12 mouse cellular contexts compared by ENCODE assay signal in the genomic region with DNA sequence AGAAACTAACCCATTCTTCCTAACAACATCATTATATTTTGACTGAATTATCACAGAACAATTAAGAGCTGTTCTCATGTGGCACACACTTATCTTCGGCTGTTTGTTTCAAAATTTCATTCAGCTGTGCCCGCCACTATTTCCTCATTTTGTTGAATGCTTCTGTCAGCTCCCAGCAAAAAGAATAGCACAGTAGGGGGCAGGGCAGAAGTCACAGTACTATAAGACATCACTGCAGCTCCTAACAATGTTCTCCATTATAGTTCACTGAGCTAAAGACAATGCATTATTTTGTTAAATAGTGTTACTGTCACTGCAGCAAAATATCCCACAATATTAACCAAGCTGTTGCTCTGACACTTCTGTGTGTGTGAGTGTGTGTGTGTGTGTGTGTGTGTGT.
DNase-seq lines count a peak whose midpoint lies in the region; ATAC-seq lines count a peak whose summit lies in the region.
"Had no signal": no experiment of that assay in that cellular context is flagged by ENCODE, and none has a peak within 500 bp of the region (broad histone marks: within the 10 kb centered on the region; RNA-seq: fewer than 3 reads in every experiment).

No protein-coding gene starts in this region.

- H3K9me3 ChIP-seq in hindbrain, embryonic 10.5 days: no peaks in the 10 kb centered on the region
- H3K9me3 ChIP-seq in hindbrain, embryonic 13.5 days: no peaks in the 10 kb centered on the region
- H3K9me3 ChIP-seq in midbrain, embryonic 14.5 days (ENCODE audit: control insufficient read depth, low read length): no peaks in the 10 kb centered on the region
- H3K9me3 ChIP-seq: heart, embryonic 13.5 days had no signal

- DNase-seq in hindbrain, embryonic 10.5 days (ENCODE audit: low spot score): peak; percentile 18
- DNase-seq in Muller cell, postnatal 12 days (ENCODE audit: inconsistent ontology term): peak; percentile 20
- peak; percentile 45 for DNase-seq in embryo, embryonic 11 days
- peak; percentile 66 for DNase-seq in midbrain, embryonic 14.5 days
- no peak for DNase-seq in kidney, postnatal 14 days
- no peak for DNase-seq in kidney, postnatal 25 days
- DNase-seq: adrenal gland, adult 8-10 months; gastrocnemius, postnatal 14 days; lung, adult 2 months had no signal

- no peaks in the 10 kb centered on the region for H3K36me3 ChIP-seq in hindbrain, embryonic 10.5 days
- no peaks in the 10 kb centered on the region for H3K36me3 ChIP-seq in hindbrain, embryonic 13.5 days
- H3K36me3 ChIP-seq in midbrain, embryonic 14.5 days (ENCODE audit: control insufficient read depth, insufficient read depth, low read length): no peaks in the 10 kb centered on the region
- H3K36me3 ChIP-seq: heart, embryonic 13.5 days had no signal

- H3K27ac ChIP-seq in hindbrain, embryonic 10.5 days: no peak overlapping the region
- no peak overlapping the region for H3K27ac ChIP-seq in hindbrain, embryonic 13.5 days
- 0 out of 2 replicates have a peak overlapping the region, but pooled peaks have one; percentile 13 for H3K27ac ChIP-seq in midbrain, embryonic 14.5 days (replicated peaks; ENCODE audit: low read depth, low read length)
- H3K27ac ChIP-seq: heart, embryonic 13.5 days; kidney, postnatal 0 days had no signal

- H3K4me3 ChIP-seq in hindbrain, embryonic 10.5 days: no peak overlapping the region
- no peak overlapping the region for H3K4me3 ChIP-seq in hindbrain, embryonic 13.5 days
- H3K4me3 ChIP-seq in midbrain, embryonic 14.5 days (replicated peaks; ENCODE audit: low read depth, low read length): no peak overlapping the region
- H3K4me3 ChIP-seq: heart, embryonic 13.5 days had no signal

- H3K27me3 ChIP-seq in hindbrain, embryonic 10.5 days (ENCODE audit: insufficient read depth, poor library complexity, severe bottlenecking): no peaks in the 10 kb centered on the region
- H3K27me3 ChIP-seq in hindbrain, embryonic 13.5 days: no peaks in the 10 kb centered on the region
- H3K27me3 ChIP-seq in midbrain, embryonic 14.5 days (ENCODE audit: control insufficient read depth, insufficient read depth, low read length): no peaks in the 10 kb centered on the region
- H3K27me3 ChIP-seq: heart, embryonic 13.5 days had no signal

- H3K4me2 ChIP-seq in hindbrain, embryonic 13.5 days: no peak overlapping the region
- no peak overlapping the region for H3K4me2 ChIP-seq in midbrain, embryonic 14.5 days (ENCODE audit: low read length)
- H3K4me2 ChIP-seq: heart, embryonic 13.5 days had no signal

- 4% methylated on average over 2 of the region's 2 CpGs for WGBS in hindbrain, embryonic 10.5 days
- WGBS in hindbrain, embryonic 13.5 days: 0% methylated on average over 2 of the region's 2 CpGs
- WGBS in midbrain, embryonic 14.5 days: 2% methylated on average over 2 of the region's 2 CpGs

- no peak overlapping the region for H3K9ac ChIP-seq in hindbrain, embryonic 13.5 days
- H3K9ac ChIP-seq in midbrain, embryonic 14.5 days (replicated peaks; ENCODE audit: low read length): no peak overlapping the region
- H3K9ac ChIP-seq: heart, embryonic 13.5 days had no signal

- H3K4me1 ChIP-seq in hindbrain, embryonic 10.5 days (replicated peaks): peaks cover 16% of the 10 kb centered on the region
- 0 out of 2 replicates have a peak, but pooled peaks cover 3% of the 10 kb centered on the region for H3K4me1 ChIP-seq in hindbrain, embryonic 13.5 days (replicated peaks)
- no peaks in the 10 kb centered on the region for H3K4me1 ChIP-seq in midbrain, embryonic 14.5 days (ENCODE audit: control insufficient read depth, insufficient read depth, low read length)

- no peak for ATAC-seq in hindbrain, embryonic 13.5 days (ENCODE audit: low FRiP score)
- no peak for ATAC-seq in midbrain, embryonic 14.5 days (ENCODE audit: low FRiP score, low TSS enrichment)

Comparison
In these comparisons a context has a peak if more than half of its experiments do, and no peak if none do; other contexts are left out.
1. DNase-seq: peak in hindbrain, embryonic 10.5 days (single experiment), Muller cell, postnatal 12 days (single experiment), embryo, embryonic 11 days (single experiment) and midbrain, embryonic 14.5 days (single experiment); none in kidney, postnatal 14 days (single experiment) and kidney, postnatal 25 days (0 of 2).